Mouse (Mus musculus) midbrain, embryonic 10.5 days (tissue): ENCODE results near the gene Tgif1. TPM values are rescaled to one million over a fixed set of nuclear protein-coding genes. Genes with fewer than 3 reads are reported as not detected.
"Not testable (repeated sequence)": the region's sequence is repeated elsewhere in the genome, so short reads cannot be mapped to it uniquely, and the experiment has no call there.

ENCODE experiments used
- DNase-seq: peaks from one replicate; pipeline ENCODE4 v3.0.0-alpha.2; 2017; ENCODE audit warnings: low spot score
- H3K27ac ChIP-seq: fragments of 300-500 bp; sonication (generic); replicated peaks from 2 replicates; pipeline ENCODE4 v1.5.1; 2016; ENCODE audit warnings: mild to moderate bottlenecking
- H3K27me3 ChIP-seq: fragments of 300-500 bp; sonication (generic); 2 replicates; pipeline ENCODE4 v1.6.1; 2016; ENCODE audit warnings: low read depth, mild to moderate bottlenecking; ENCODE audit not compliant: poor library complexity, severe bottlenecking
- H3K36me3 ChIP-seq: fragments of 300-500 bp; sonication (generic); 2 replicates; pipeline ENCODE4 v1.6.1; 2016; ENCODE audit warnings: mild to moderate bottlenecking, moderate library complexity
- H3K4me1 ChIP-seq: fragments of 300-500 bp; sonication (generic); 2 replicates; pipeline ENCODE4 v1.6.1; 2016
- H3K4me3 ChIP-seq: fragments of 300-500 bp; sonication (generic); 2 replicates; pipeline ENCODE4 v1.5.1; 2016; ENCODE audit warnings: mild to moderate bottlenecking, moderate library complexity
- H3K9me3 ChIP-seq: fragments of 300-500 bp; sonication (generic); replicated peaks from 2 replicates; pipeline ENCODE4 v1.6.1; 2016; ENCODE audit warnings: mild to moderate bottlenecking
- WGBS: fragments of 180-500 bp; shearing (Covaris S2); methylation state at CpG from one replicate; pipeline ENCODE4 v1.1.7; 2016; 5-methylcytosine and 5-hydroxymethylcytosine counted together
- polyA plus RNA-seq: library from polyadenylated mRNA; unstranded; fragments of >200 nt; fragmentation: Nextera tagmentation; extraction: Ambion mirVana; gene quantifications from 2 replicates; pipeline ENCODE4 v1.2.1, GENCODE M21; 2016

Tgif1 gene
- polyA plus RNA-seq, 1 experiment from 2014 or later = 73.6 TPM

DNA sequence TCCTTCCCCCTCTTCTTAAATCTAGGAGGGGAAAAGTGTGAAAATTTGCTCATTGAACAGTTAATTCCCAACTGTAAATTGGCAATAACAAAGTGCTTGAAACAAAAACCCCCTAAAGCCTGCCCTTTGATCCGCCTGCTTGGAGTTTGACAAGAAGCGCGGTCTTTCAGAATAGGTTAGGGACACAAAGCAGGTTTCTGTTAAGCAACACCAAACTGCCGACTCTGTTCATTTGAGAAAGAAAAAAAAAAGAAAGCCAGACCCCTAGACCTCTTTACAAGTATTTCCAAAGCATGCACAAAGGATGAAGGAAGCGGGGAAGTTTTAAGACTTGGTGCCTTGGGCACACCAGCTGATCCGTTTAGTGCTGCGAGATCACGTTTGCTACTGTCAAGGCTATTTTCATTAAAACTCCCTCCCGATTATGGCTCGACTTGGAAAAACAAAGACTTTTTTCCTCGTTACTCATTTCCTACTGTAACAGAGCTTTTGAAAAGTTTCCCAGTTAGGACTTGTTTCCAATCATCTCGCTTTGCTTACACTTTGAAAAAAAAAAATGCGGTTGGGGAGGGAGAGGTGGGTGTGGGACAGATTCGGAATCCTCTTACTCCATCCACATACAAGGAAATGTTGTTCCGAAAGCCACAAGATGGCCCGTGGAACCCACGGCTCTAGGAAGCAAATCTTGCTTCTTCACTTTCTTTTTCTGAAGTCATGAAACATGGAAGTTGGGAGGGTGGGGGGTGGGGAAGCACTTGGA lies 5.4 kb downstream of the Tgif1 start:
- WGBS = under 1% methylated on average over 17 of the region's 17 CpGs
- Histone ChIP-seq H3K27me3 (no peaks in the 10 kb centered on the region), H3K4me3 (peak overlapping the region; percentile 84), H3K4me1 (peaks cover 59% of the 10 kb centered on the region), H3K36me3 (peaks cover 35% of the 10 kb centered on the region), H3K27ac (peak overlapping the region; percentile 97), H3K9me3 (no peaks in the 10 kb centered on the region)
- peak; percentile 35 for DNase-seq

DNA sequence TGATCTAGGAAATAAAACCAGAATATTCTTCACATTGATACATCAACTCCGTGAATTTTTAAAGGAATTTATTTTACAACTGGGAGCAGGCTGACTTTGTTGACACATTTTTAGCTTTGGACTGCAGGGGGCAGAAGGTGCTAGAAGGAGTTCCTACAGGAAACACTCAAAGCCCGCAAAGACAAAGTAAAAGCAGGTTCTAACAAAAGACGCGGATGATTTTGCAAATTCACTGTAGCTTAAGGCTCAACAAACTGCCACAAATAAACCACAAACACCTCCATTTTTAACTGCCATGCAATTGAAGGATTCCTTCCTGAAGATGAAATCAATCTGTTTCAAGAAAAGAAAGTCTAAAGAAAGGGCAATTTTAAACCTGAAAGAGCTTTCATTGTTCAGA lies 6.3 kb downstream of the Tgif1 start:
- peak overlapping the region; percentile 84 for H3K4me3 ChIP-seq
- H3K4me1 ChIP-seq = peaks cover 56% of the 10 kb centered on the region
- WGBS = 8% methylated on average over 4 of the region's 4 CpGs
- H3K27me3 ChIP-seq = no peaks in the 10 kb centered on the region
- H3K36me3 ChIP-seq = peaks cover 42% of the 10 kb centered on the region
- no peak for DNase-seq
- peak overlapping the region; percentile 97 for H3K27ac ChIP-seq
- no peaks in the 10 kb centered on the region for H3K9me3 ChIP-seq

- Histone ChIP-seq H3K36me3 (peaks cover 50% of the 10 kb centered on the region), H3K4me3 (no peak overlapping the region), H3K27ac (0 out of 2 replicates have a peak overlapping the region, but pooled peaks have one; percentile 35), H3K27me3 (no peaks in the 10 kb centered on the region), H3K9me3 (no peaks in the 10 kb centered on the region), H3K4me1 (peaks cover 48% of the 10 kb centered on the region)
- 86% methylated on average over 8 of the region's 8 CpGs for WGBS
- no peak for DNase-seq
Observed at GRCm38 (mm10) chr17:70846111-70846644, 7.2 kb downstream of the Tgif1 start.

DNA sequence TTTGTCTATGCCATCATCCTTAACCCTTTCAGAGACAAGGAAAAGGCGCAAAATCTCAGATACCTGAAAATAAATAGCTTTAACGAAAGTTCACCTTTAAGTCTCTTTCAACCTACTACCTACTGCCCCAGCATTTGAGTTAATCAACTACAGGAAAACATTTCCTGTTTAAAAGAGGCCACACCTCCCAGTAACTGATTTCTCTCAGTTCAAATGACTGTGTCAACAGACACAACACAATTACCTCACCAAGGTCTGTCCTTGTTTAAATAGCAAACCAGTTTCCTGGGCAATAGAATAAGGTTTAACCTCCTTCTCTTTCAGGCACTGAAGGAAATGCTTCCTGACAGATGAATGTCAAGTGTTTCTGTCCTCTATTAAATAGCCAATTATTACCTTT lies 7.8 kb downstream of the Tgif1 start:
- H3K4me3 ChIP-seq = no peak overlapping the region
- H3K4me1 ChIP-seq = peaks cover 41% of the 10 kb centered on the region
- WGBS = 91% methylated on average over 2 of the region's 2 CpGs
- H3K9me3 ChIP-seq = no peaks in the 10 kb centered on the region
- DNase-seq = no peak
- H3K27me3 ChIP-seq = no peaks in the 10 kb centered on the region
- no peak overlapping the region for H3K27ac ChIP-seq
- peaks cover 51% of the 10 kb centered on the region for H3K36me3 ChIP-seq

- H3K27ac ChIP-seq = no peak overlapping the region
- 94% methylated on average over 10 of the region's 10 CpGs for WGBS
Observed at GRCm38 (mm10) chr17:70844971-70845370, 8.4 kb downstream of the Tgif1 start.

DNA sequence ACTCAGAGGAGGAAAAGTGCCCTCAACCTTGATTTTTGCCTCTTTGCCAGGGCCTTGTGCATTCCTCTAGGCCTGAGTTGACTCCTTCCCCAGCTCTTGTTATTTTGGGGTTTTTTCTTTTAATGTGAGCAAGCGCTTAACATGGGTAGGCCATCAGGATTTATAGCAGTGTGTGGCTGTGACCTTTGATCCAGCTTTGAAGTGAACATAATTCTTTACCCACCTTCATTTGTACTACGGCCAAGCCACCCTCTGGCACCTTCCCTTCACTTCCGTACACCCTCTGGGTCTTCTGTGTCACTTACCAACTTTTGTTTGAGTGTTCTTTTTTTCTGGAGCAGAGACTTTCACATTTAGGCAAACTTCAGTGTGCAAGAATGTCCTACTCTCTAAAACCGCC lies 10.1 kb downstream of the Tgif1 start:
- Histone ChIP-seq H3K36me3 (peaks cover 73% of the 10 kb centered on the region), H3K4me3 (no peak overlapping the region), H3K27me3 (no peaks in the 10 kb centered on the region), H3K4me1 (peaks cover 24% of the 10 kb centered on the region), H3K27ac (no peak overlapping the region), H3K9me3 (no peaks in the 10 kb centered on the region)
- WGBS = 84% methylated on average over 4 of the region's 4 CpGs
- DNase-seq = no peak

More at GRCm38 (mm10) chr17:70844971-70845370, 8.4 kb downstream of the Tgif1 start:
- H3K9me3 ChIP-seq = no peaks in the 10 kb centered on the region
- H3K4me1 ChIP-seq = peaks cover 39% of the 10 kb centered on the region
- DNase-seq = no peak
- peaks cover 57% of the 10 kb centered on the region for H3K36me3 ChIP-seq
- H3K27me3 ChIP-seq = no peaks in the 10 kb centered on the region
- no peak overlapping the region for H3K4me3 ChIP-seq

DNA sequence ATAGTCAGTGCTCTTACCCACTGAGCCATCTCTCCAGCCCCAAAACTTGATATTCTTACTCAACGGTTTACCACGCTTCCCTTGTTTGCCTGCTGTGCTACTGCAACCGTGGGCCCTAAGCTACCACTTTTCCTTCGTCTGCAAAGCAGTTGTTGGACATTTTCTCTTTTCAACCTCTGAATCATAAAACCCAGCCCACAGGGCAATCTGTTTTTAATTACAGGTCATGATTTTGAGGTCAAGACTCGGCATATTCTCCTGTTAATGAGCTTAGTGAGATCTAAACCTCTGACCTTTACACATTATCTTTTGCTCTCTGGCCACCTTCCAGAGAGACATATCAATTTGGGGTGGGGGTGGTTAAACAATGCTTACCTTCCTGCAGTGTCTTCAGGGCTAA lies 14.8 kb downstream of the Tgif1 start:
- Histone ChIP-seq H3K36me3 (peaks cover 48% of the 10 kb centered on the region), H3K27ac (no peak overlapping the region), H3K4me3 (no peak overlapping the region), H3K9me3 (no peaks in the 10 kb centered on the region), H3K27me3 (peaks cover 26% of the 10 kb centered on the region), H3K4me1 (peaks cover 27% of the 10 kb centered on the region)
- DNase-seq = no peak
- 67% methylated on average over 5 of the region's 5 CpGs for WGBS

GRCm38 (mm10) chr17:70838031-70838430 lies 15.3 kb downstream of the Tgif1 start:
- Histone ChIP-seq H3K27ac (no peak overlapping the region), H3K36me3 (peaks cover 43% of the 10 kb centered on the region), H3K4me1 (peaks cover 27% of the 10 kb centered on the region), H3K27me3 (peaks cover 31% of the 10 kb centered on the region), H3K9me3 (no peaks in the 10 kb centered on the region), H3K4me3 (no peak overlapping the region)
- 88% methylated on average over 7 of the region's 7 CpGs for WGBS
- DNase-seq = no peak

DNA sequence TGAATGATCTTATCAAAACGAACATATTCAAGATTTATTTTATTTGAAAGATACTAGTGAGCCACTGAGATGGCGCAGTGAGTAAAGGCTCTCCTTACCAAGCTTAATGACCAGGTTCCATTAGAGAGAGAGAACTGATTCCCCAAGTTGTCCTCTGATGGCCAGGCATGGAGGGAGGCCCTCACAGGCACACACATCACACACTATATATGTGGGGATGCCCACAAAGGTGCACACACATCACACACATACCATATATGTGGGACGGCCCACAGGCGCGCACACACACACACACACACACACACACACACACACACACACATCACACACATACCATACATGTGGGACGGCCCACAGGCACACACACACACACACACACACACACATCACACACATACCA lies 15.9 kb downstream of the Tgif1 start:
- not testable (repeated sequence) for H3K9me3 ChIP-seq, H3K27ac ChIP-seq, H3K4me3 ChIP-seq, DNase-seq
- peaks cover 38% of the 10 kb centered on the region for H3K36me3 ChIP-seq
- peaks cover 27% of the 10 kb centered on the region for H3K4me1 ChIP-seq
- WGBS = 87% methylated on average over 6 of the region's 6 CpGs
- peaks cover 36% of the 10 kb centered on the region for H3K27me3 ChIP-seq

GRCm38 (mm10) chr17:70836820-70837219 lies 16.5 kb downstream of the Tgif1 start:
- no peak overlapping the region for H3K4me3 ChIP-seq
- peaks cover 27% of the 10 kb centered on the region for H3K4me1 ChIP-seq
- 0 out of 2 replicates have a peak overlapping the region, but pooled peaks have one; percentile 46 for H3K27ac ChIP-seq
- H3K27me3 ChIP-seq = peaks cover 39% of the 10 kb centered on the region
- H3K36me3 ChIP-seq = peaks cover 36% of the 10 kb centered on the region
- WGBS = 46% methylated on average over 7 of the region's 7 CpGs
- no peak for DNase-seq
- H3K9me3 ChIP-seq = no peaks in the 10 kb centered on the region

DNA sequence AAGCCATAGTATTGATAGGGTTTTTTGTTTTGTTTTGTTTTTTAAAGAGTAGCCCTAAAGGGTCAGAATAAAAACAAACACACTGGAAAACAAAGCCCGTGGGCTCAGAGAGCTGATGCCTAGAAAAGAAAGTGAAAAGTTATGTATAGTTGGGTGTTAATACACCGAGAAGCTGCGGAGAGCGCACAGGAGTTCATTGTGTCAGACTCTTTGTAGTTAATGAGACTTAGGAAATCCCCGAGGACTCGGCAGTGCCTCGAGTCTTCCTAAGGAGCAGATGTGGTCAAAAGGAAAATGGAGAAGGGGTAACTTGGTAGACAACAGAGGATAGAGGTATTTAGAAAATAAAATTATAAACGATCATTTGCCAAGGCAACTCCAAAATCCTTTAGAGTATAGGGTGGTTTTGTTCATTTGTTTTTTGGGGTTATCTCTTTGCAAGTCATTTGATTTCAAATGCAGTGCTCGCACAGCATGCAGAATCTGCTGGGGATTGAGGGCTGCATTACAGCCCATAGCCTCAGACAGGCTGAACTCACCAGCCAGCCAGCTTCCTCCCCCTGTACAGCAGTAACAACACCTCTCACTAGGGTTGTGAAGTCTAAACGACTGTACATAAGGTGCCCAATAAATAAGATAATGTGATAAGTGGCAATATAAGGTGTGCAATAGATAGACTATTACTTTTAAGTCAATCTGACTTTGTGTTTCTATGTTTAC lies 18.1 kb downstream of the Tgif1 start:
- peaks cover 27% of the 10 kb centered on the region for H3K36me3 ChIP-seq
- under 1% methylated on average over 10 of the region's 10 CpGs for WGBS
- peaks cover 29% of the 10 kb centered on the region for H3K4me1 ChIP-seq
- H3K4me3 ChIP-seq = peak overlapping the region; percentile 59
- peak overlapping the region; percentile 84 for H3K27ac ChIP-seq
- H3K27me3 ChIP-seq = peaks cover 44% of the 10 kb centered on the region
- no peaks in the 10 kb centered on the region for H3K9me3 ChIP-seq
- DNase-seq = no peak

GRCm38 (mm10) chr17:70834430-70834965 lies 18.8 kb downstream of the Tgif1 start:
- under 1% methylated on average over 29 of the region's 29 CpGs for whole genome bisulfite sequencing
- peak overlapping the region; percentile 84 for H3K27ac ChIP-seq
- no peaks in the 10 kb centered on the region for H3K9me3 ChIP-seq
- peaks cover 44% of the 10 kb centered on the region for H3K27me3 ChIP-seq
- DNase-seq = peak; percentile 51
- H3K4me3 ChIP-seq = peak overlapping the region; percentile 59
- peaks cover 35% of the 10 kb centered on the region for H3K4me1 ChIP-seq
- H3K36me3 ChIP-seq = peaks cover 19% of the 10 kb centered on the region
